Mouse (Mus musculus) heart, postnatal 14 days (tissue): Measurements from ENCODE around the gene Nkx6-2. TPM values are rescaled to one million over a fixed set of nuclear protein-coding genes. Genes with fewer than 3 reads are reported as not detected.

Experiments
- DNase-seq, 2 experiments: peaks; one replicate each; pipeline ENCODE4 v3.0.0; 2021 to 2022
- intact Hi-C: fragments of 180-260 bp; cut with DNase I; formaldehyde crosslinking; loops from one replicate; pipeline ENCODE4 v1.15.1; 2025
- total RNA-seq, 2 experiments: library from RNA; stranded (reverse); gene quantifications; 2 replicates each; pipeline ENCODE4 v1.2.3; 2021

Gene Nkx6-2
- total RNA-seq, 2 experiments from 2014 or later = 0.22 to 0.27 TPM

- DNase-seq = no peak
Observed at GRCm38 (mm10) chr7:139572665-139573064, 9.9 kb downstream of the Nkx6-2 start.

DNA sequence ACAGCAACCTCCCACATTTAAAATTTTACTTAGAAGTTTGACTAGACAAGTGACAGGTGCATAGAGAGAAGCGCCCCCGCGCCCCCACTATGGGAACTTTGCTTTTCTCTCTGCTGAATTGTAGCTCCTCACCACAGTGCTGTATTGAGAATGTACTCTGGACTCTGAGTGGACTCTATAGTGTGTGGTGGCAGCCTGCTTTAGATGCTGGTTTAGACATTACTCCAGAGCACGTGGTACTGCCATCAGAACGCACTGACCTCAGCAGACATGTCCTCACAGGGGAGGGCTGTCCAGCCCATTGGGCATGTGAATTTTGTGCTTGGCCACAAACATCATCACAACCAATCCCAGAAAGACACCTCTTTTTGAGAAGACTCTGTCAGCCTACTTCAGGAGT, 11.8 kb downstream of the Nkx6-2 start:
- intact Hi-C loops = no loop called here

More at GRCm38 (mm10) chr7:139572665-139573064, 9.9 kb downstream of the Nkx6-2 start:
- intact Hi-C loops = no loop called here

DNA sequence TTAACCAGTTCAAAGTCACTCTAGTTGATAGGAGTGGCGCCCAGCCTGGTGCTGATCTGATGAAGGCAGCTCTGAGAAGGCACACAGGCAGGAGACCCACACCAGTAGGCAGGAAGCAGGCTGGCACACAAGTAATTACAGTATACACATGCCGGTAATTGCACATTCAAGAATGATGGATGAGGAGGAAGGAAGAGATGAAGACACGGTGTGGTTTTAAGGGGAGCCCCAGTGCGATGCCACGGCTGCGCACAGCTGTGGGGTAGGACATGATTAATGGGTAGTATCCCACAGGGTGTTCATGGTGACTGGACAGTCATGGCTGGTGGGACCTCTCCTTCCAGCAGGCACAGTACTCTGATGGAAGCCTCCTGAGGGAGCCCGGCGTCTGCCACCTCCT, 16.1 kb downstream of the Nkx6-2 start:
- DNase-seq = no peak
- intact Hi-C loops = no loop called here

More for the DNA sequence above, 11.8 kb downstream of the Nkx6-2 start:
- no peak for DNase-seq

DNA sequence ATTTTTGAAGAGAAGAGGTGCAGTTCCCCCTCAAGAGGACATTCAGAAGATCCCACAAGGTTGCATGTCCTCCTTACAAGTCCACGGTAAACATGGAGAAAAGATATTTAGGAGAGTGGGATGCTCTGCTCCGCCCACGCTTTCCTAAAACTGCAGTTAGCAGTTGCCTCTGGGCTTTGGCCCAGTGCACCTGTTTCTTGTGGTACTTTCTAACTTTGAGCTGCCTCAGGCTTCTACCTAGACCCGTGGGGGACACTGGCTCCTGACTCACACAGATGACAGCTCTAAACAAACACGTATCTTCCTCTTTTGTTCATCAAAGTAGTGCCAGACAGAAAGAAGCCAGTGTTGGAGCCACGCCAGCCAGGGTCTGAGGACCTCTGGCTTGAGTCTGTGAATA, 16.6 kb downstream of the Nkx6-2 start:
- intact Hi-C loops = no loop called here
- DNase-seq = no peak

GRCm38 (mm10) chr7:139564161-139564560, 18.4 kb downstream of the Nkx6-2 start:
- no peak for DNase-seq
- intact Hi-C loops = no loop called here

- intact Hi-C loops = no loop called here
- no peak for DNase-seq
Observed at GRCm38 (mm10) chr7:139563425-139563824, 19.2 kb downstream of the Nkx6-2 start.

DNA sequence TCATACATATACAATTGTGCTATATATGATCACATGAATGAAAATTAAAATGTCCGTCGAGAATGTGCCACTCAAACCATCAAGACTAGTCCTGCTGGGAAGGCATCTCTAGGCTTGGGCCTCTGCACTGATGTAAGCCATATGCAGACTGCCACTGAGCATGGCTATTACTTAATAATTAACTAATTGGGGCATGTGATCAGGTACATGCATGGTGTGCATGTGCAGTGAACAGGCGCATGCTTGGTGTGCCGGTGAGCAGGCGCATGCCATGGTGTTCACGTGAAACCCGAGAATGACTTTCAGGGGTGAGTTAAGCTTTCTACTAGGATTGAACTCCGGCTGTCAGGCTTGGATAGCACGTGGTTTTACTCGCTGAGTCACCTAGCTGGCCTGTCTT, 22.9 kb downstream of the Nkx6-2 start:
- no peak for DNase-seq
- intact Hi-C loops = no loop called here

GRCm38 (mm10) chr7:139556746-139557526, 25.7 kb downstream of the Nkx6-2 start:
- DNase-seq = no peak
- intact Hi-C loops = no loop called here

DNA sequence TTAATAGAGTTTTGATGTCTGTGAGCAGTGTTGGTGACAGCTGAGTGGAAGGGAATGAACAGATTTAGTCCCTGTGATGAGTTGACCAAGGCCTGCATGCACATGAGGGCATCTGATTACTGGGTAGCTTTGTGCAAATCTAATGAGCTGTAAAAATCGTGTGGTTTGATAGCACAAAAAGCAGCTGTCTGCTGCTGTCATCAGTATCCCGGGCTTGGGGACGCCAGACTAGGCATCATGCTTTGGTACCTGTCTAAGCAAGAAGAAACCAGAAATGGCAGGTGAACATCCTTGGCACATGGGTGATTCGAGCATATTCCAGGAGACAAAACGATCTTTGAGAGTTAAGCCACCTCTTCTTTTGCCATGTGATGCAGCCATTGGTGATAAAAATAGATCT, 26.3 kb downstream of the Nkx6-2 start:
- intact Hi-C loops = no loop called here

DNA sequence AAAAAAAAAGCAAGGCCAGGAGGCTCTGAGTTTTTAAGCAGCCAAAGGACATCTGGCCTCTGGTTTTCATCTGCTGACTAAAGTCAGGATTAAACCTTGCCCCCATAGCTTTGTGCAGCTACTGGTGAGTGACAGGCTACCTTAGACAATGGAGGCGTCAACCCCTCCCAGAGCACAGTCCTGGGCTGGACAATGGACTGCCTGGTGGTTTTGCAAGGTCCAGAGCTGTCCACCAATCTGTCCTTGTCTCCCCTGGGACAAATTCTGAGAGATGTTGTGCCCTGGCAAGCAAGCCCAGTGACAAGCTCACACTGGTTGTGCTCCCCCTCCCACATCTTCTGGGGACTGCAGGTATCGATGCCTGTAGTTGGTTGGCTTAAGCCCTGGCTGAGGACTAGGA, 31.1 kb downstream of the Nkx6-2 start:
- DNase-seq = no peak
- intact Hi-C loops = no loop called here

More for the DNA sequence above, 26.3 kb downstream of the Nkx6-2 start:
- no peak for DNase-seq

DNA sequence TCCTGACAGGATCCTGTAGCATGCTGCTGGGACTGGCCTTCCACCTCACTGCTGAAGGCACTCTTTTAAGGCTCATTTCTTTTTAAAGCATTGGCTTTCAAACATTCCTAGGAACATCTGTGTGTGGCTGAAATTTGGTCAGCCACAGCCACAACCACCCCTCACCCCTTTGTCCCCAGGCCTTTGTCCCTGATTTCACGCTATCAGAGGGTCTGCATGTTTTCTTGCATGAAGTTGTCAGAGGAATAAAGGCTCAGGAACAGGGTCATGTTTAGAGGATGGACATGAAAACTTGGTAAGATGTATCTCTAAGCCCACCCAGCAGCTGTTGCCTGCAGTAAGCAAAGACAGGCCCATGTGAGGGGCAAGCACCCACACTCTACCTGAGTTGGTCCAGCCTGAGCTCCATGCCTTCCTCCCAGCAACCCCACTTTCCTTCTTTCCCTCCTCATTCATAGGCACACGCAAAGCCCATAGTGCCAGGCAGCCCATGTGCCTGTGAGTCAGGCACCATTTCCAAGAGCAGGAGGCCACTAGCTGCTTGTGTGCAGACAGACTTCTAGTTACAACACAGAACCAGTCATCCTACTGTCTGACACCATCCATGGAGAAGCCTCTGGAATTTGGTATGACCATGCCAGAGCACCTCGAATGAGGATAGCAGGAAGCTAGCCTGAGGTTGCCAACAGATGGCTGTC, 32.4 kb downstream of the Nkx6-2 start:
- DNase-seq = no peak
- intact Hi-C loops = no loop called here

DNA sequence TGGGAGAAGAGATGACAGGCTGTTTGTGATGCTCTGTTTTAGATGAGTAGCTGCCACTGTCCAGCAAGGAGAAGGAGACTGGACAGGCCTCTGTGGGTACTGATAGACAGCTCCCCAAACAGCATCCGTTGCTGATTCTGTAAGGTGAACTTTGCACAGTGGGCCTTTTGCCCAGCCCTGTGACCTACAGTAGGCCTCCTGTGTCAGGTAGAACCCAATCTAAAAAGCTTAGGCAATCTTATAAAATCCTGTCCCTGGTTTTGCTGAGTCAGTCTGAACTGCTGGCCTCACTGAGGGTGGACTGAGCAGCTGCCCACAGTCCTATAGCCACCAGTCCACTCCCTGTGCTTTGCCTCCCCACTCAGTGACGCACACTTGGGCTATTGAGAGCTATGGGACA, 35.3 kb downstream of the Nkx6-2 start:
- intact Hi-C loops = no loop called here
- no peak for DNase-seq

DNA sequence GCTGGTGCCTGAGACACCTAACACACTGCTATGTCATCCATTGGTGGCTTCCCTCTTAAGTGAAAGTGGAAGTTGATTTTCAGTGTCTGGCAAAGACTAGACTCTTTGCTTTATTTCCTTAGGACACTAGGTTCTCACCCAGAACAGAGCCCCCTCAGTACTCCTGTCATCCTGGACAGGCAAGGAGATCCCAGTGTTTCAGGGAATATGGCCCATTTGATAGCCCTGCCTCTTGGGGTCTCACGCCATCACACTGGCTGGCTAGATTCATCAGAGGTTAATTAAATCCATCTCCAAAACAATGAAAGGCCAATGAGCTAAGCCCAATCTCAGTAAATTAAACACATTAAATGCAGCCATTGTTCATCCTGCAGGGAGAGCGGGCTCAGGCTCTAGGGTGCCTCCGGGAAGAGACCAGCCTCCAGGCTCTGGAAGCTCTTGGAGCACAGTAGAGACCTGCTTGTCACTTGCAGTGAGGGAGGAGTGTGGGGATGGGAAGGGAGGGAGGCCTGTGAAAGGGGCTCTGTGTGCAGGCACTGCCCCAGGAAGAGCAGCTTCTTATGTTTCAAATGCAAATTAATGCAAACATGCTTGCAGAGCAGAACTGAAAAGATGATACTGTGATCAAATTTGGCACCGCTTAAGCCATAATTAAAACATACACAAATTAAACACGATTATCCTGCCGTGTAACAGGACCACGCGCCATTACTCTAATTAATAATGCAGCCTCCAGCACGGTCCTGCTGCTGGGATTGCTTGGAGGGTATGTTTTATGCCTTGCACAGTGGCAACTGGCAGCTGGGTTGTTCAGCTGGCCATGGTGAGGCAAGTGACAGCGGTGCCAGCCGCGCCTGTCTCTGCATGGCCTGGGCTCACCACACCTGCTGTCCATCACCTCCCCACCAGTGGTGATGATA, 37.6 kb downstream of the Nkx6-2 start:
- DNase-seq = no peak
- intact Hi-C loops = no loop called here

DNA sequence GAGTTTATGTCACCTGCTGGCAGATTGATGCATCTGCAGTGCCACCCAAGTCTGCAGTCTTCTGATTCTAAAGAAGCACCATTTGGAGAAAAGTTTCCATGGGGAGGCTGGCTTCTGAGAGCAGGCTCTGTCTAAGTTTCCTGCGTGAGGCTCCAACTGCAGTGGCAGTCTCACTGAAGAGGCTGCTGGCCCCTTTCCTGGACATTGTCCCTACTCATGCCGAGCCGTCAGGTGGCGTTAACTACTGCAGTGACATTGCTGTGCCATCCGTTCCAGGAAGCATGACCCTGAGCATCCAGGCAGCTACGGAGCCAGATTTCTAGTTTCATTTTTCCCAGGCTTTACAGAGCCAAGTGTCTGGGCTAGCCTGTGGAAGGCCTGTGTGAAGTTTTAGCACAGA, 41.2 kb downstream of the Nkx6-2 start:
- DNase-seq = no peak
- intact Hi-C loops = no loop called here

GRCm38 (mm10) chr7:139540601-139541000, 42.0 kb downstream of the Nkx6-2 start:
- DNase-seq = no peak
- intact Hi-C loops = no loop called here

GRCm38 (mm10) chr7:139538541-139538940, 44.1 kb downstream of the Nkx6-2 start:
- DNase-seq = peak; percentile 62 to 65
- intact Hi-C loops = no loop called here

DNA sequence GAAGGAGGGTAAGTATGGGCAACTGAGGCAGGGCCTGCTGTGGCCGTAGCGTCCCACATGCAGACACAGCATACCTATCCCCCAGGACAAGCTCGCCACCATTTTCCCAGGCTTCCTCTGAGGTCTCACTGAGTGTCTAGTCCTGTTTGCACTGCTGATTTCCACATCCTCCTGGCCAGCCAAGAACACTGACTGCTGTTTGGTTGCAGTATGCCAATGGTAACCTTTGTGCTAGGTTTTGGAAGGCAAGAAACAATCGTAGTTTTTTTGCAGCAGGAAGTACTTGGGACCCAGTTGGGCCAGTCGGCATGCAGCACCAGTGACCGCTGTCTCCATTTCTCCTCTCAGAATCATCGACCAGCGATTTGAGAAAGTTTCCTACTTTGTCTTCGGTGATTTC, 44.8 kb downstream of the Nkx6-2 start:
- intact Hi-C loops = no loop called here
- DNase-seq = no peak

DNA sequence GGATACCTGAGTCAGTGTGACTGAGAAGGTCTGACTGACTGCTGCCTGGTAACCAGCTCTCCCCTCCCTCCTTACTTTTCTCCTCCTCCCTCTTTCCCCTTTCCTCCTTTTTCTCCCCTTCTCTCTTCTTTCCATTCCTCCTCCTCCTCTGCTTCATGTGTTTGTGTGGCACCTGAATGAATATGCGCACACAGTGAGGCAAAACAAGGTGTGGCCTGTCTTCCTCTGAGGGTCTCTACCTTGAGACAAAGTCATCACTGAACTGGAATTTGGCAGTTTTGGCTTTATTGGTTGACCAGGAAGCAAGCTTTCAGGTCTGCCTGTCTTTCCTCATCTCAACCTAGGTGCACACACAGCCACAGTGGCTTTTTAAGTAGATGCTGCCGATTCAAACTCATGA, 45.8 kb downstream of the Nkx6-2 start:
- intact Hi-C loops = no loop called here
- DNase-seq = no peak

GRCm38 (mm10) chr7:139536331-139536730, 46.3 kb downstream of the Nkx6-2 start:
- intact Hi-C loops = no loop called here
- DNase-seq = peak; percentile 64 to 82

DNA sequence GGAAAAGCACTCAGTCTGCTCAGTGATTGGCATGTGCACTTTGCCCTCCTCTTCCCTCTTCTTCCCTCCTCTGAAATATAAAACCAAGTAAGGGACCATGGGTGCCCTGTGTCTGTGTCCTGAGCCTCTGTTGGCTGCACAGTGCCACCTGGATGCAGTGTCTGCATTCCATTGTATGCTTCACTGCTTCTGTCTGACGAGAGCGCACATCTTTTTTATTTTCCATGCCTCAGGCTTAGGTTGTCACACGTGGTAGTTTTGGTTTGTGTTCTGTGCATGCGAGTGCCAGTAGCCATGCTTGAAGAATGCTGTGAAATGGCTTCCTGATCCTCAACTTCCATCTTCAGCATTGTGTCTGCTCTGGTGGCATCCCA, 51.2 kb downstream of the Nkx6-2 start:
- DNase-seq = no peak
- intact Hi-C loops = no loop called here
